In the genomic region with DNA sequence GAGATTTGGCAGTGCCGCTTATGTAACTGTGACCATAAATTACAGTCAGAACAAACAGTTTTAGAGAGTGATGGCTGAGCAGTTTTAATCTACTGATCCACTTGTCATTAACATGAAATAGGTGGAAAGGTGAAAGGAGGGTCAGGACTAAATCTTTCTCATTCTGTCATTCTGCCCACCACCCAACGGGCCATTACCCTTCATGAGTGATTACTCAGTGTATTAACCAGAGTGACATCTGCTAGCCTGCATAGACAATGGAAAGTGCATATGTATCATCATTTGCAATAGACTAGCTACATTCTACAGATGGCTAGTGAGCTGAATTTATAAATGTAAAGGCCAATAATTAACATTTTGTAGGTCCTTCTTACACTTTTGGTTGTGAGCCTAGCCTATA, we compare ENCODE assay signal across 22 mouse cellular contexts.
DNase-seq lines count a peak whose midpoint lies in the region; ATAC-seq lines count a peak whose summit lies in the region.
"Had no signal": no experiment of that assay in that cellular context is flagged by ENCODE, and none has a peak within 500 bp of the region (broad histone marks: within the 10 kb centered on the region; RNA-seq: fewer than 3 reads in every experiment).

No protein-coding gene starts in this region.

- no peak overlapping the region for H3K4me3 ChIP-seq in midbrain, embryonic 11.5 days (ENCODE audit: low read depth, low read length)
- H3K4me3 ChIP-seq in midbrain, embryonic 10.5 days: no peak overlapping the region
- no peak overlapping the region for H3K4me3 ChIP-seq in hindbrain, embryonic 14.5 days (replicated peaks; ENCODE audit: low read length)
- H3K4me3 ChIP-seq: embryonic facial prominence, embryonic 12.5 days; limb, embryonic 10.5 days had no signal

- no peak overlapping the region for H3K9ac ChIP-seq in midbrain, embryonic 11.5 days (ENCODE audit: low read length)
- H3K9ac ChIP-seq in hindbrain, embryonic 14.5 days: no peak overlapping the region
- H3K9ac ChIP-seq: embryonic facial prominence, embryonic 12.5 days; lung, embryonic 14.5 days had no signal

- WGBS in midbrain, embryonic 11.5 days: 85% methylated on average over 2 of the region's 2 CpGs
- 88% methylated on average over 2 of the region's 2 CpGs for WGBS in midbrain, embryonic 10.5 days
- WGBS in hindbrain, embryonic 14.5 days: 39% methylated on average over 2 of the region's 2 CpGs

- H3K36me3 ChIP-seq in midbrain, embryonic 11.5 days (ENCODE audit: control insufficient read depth, insufficient read depth, low read length): no peaks in the 10 kb centered on the region
- no peaks in the 10 kb centered on the region for H3K36me3 ChIP-seq in midbrain, embryonic 10.5 days
- H3K36me3 ChIP-seq in hindbrain, embryonic 14.5 days (replicated peaks; ENCODE audit: control insufficient read depth, insufficient read depth): no peaks in the 10 kb centered on the region
- H3K36me3 ChIP-seq: embryonic facial prominence, embryonic 12.5 days; limb, embryonic 10.5 days had no signal

- no peaks in the 10 kb centered on the region for H3K9me3 ChIP-seq in midbrain, embryonic 11.5 days (ENCODE audit: control insufficient read depth, low read length)
- no peaks in the 10 kb centered on the region for H3K9me3 ChIP-seq in midbrain, embryonic 10.5 days (replicated peaks)
- no peaks in the 10 kb centered on the region for H3K9me3 ChIP-seq in hindbrain, embryonic 14.5 days (ENCODE audit: control insufficient read depth, low read length)
- H3K9me3 ChIP-seq: embryonic facial prominence, embryonic 12.5 days; limb, embryonic 10.5 days had no signal

- H3K4me1 ChIP-seq in midbrain, embryonic 11.5 days (ENCODE audit: control insufficient read depth, insufficient read depth, low read length): no peaks in the 10 kb centered on the region
- H3K4me1 ChIP-seq in midbrain, embryonic 10.5 days: no peaks in the 10 kb centered on the region
- no peaks in the 10 kb centered on the region for H3K4me1 ChIP-seq in hindbrain, embryonic 14.5 days (replicated peaks; ENCODE audit: control insufficient read depth, insufficient read depth, low read length)
- H3K4me1 ChIP-seq: embryonic facial prominence, embryonic 12.5 days; limb, embryonic 10.5 days had no signal

- H3K4me2 ChIP-seq in midbrain, embryonic 11.5 days: no peak overlapping the region
- no peak overlapping the region for H3K4me2 ChIP-seq in hindbrain, embryonic 14.5 days (replicated peaks)
- H3K4me2 ChIP-seq: embryonic facial prominence, embryonic 12.5 days; heart, embryonic 11.5 days; liver, embryonic 11.5 days; lung, embryonic 14.5 days had no signal

- ATAC-seq in midbrain, embryonic 11.5 days (ENCODE audit: low FRiP score): peak; percentile 48; the same call in 1 of the 2 replicates
- ATAC-seq in hindbrain, embryonic 14.5 days (ENCODE audit: low FRiP score): 0 out of 2 replicates have a peak, but pooled peaks have one; percentile 40
- ATAC-seq: intestine, embryonic 16.5 days had no signal

- peak; percentile 13 for DNase-seq in embryo, embryonic 10 days (ENCODE audit: low spot score)
- no peak for DNase-seq in embryo, embryonic 9.5 days (ENCODE audit: extremely low spot score)
- DNase-seq in midbrain, embryonic 11.5 days (ENCODE audit: low spot score, missing footprints): no peak
- DNase-seq in midbrain, embryonic 10.5 days (ENCODE audit: low spot score): no peak
- no peak for DNase-seq in hindbrain, embryonic 14.5 days (ENCODE audit: low spot score)
- peak; percentile 59 for DNase-seq in retina, embryonic 14.5 days (ENCODE audit: low spot score)
- no peak for DNase-seq in adrenal gland, postnatal 14 days
- DNase-seq in left cerebral cortex, adult 9 months (ENCODE audit: low spot score in 2 of 2): no peak
- DNase-seq: cerebellum, adult 11 months; cerebellum, postnatal 14 days; gastrocnemius, postnatal 25 days; heart, postnatal 36 days; lung, embryonic 14.5 days; lung, postnatal 4 days; spleen, adult 18-20 months; thymus, adult 18-20 months had no signal

- no peak overlapping the region for H3K27ac ChIP-seq in midbrain, embryonic 11.5 days (ENCODE audit: low read depth, low read length)
- H3K27ac ChIP-seq in midbrain, embryonic 10.5 days (replicated peaks): no peak overlapping the region
- H3K27ac ChIP-seq in hindbrain, embryonic 14.5 days: no peak overlapping the region
- H3K27ac ChIP-seq: embryonic facial prominence, embryonic 12.5 days; kidney, postnatal 0 days; limb, embryonic 10.5 days had no signal

- no peaks in the 10 kb centered on the region for H3K27me3 ChIP-seq in midbrain, embryonic 11.5 days (ENCODE audit: control insufficient read depth, insufficient read depth, low read length)
- H3K27me3 ChIP-seq in midbrain, embryonic 10.5 days (ENCODE audit: low read depth, poor library complexity, severe bottlenecking): no peaks in the 10 kb centered on the region
- no peaks in the 10 kb centered on the region for H3K27me3 ChIP-seq in hindbrain, embryonic 14.5 days (ENCODE audit: control insufficient read depth, insufficient read depth, low read length)
- H3K27me3 ChIP-seq: embryonic facial prominence, embryonic 12.5 days had no signal

Comparison
In these comparisons a context has a peak if more than half of its experiments do, and no peak if none do; other contexts are left out.
1. DNase-seq: peak in embryo, embryonic 10 days (single experiment) and retina, embryonic 14.5 days (single experiment); none in embryo, embryonic 9.5 days (single experiment), midbrain, embryonic 11.5 days (single experiment), midbrain, embryonic 10.5 days (single experiment), hindbrain, embryonic 14.5 days (single experiment), adrenal gland, postnatal 14 days (single experiment) and left cerebral cortex, adult 9 months (0 of 2).